ENCODE assay signal across 8 mouse cellular contexts in genomic region chr6:72598791-72599557, GRCm38 (mm10). TPM values are rescaled to one million over a fixed set of nuclear protein-coding genes. Genes with fewer than 3 reads are reported as not detected.
DNase-seq lines count a peak whose midpoint lies in the region; ATAC-seq and TF ChIP-seq lines count a peak whose summit lies in the region.

No protein-coding gene starts in this region.

- no peak for ATAC-seq in G1E (ENCODE audit: extremely low read depth, insufficient number of reproducible peaks, low FRiP score, poor library complexity, severe bottlenecking)
- peak; percentile 29; the same call in 1 of the 2 replicates for ATAC-seq in hindbrain, embryonic 12.5 days (ENCODE audit: low FRiP score)
- no peak; the same call in none of the 2 replicates for ATAC-seq in liver, embryonic 11.5 days (replicated peaks; ENCODE audit: low FRiP score)
- ATAC-seq in neural tube, embryonic 15.5 days (ENCODE audit: low FRiP score), result peak; percentile 28

- TF ChIP-seq POLR2A in embryonic fibroblast, embryonic 13.5 days (IDR thresholded peaks at IDR 0.05; ENCODE audit: low read depth, low read length), result no peak

- no peak overlapping the region for H3K27ac ChIP-seq in embryonic fibroblast, embryonic 13.5 days (ENCODE audit: insufficient read depth, low read length)
- no peak overlapping the region for H3K27ac ChIP-seq in hindbrain, embryonic 12.5 days
- peak overlapping the region; percentile 66 for H3K27ac ChIP-seq in liver, embryonic 11.5 days (ENCODE audit: low read depth, low read length)
- H3K27ac ChIP-seq in neural tube, embryonic 15.5 days (replicated peaks), result peak overlapping the region; percentile 79

- whole genome bisulfite sequencing in hindbrain, embryonic 12.5 days, result 55% methylated on average over 12 of the region's 12 CpGs
- 35% methylated on average over 12 of the region's 12 CpGs for WGBS in liver, embryonic 11.5 days
- 48% methylated on average over 12 of the region's 12 CpGs for WGBS in neural tube, embryonic 15.5 days

- peak overlapping the region; percentile 81 for H3K4me3 ChIP-seq in G1E (ENCODE audit: low read depth, low read length)
- peak overlapping the region; percentile 52 for H3K4me3 ChIP-seq in embryonic fibroblast, embryonic 13.5 days (ENCODE audit: insufficient read depth, low read length)
- H3K4me3 ChIP-seq in hindbrain, embryonic 12.5 days, result peak overlapping the region; percentile 61
- peak overlapping the region; percentile 72 for H3K4me3 ChIP-seq in liver, embryonic 11.5 days (ENCODE audit: low read depth, low read length)
- H3K4me3 ChIP-seq in neural tube, embryonic 15.5 days (replicated peaks), result peak overlapping the region; percentile 73

- no peaks in the 10 kb centered on the region for H3K9me3 ChIP-seq in G1E (replicated peaks)
- no peaks in the 10 kb centered on the region for H3K9me3 ChIP-seq in hindbrain, embryonic 12.5 days (replicated peaks)
- no peaks in the 10 kb centered on the region for H3K9me3 ChIP-seq in liver, embryonic 11.5 days (ENCODE audit: control insufficient read depth, low read length)
- no peaks in the 10 kb centered on the region for H3K9me3 ChIP-seq in neural tube, embryonic 15.5 days (replicated peaks)

- peak overlapping the region; percentile 69; the same call in 1 of the 2 replicates for H3K9ac ChIP-seq in hindbrain, embryonic 12.5 days
- H3K9ac ChIP-seq in liver, embryonic 11.5 days (ENCODE audit: low read depth, low read length), result peak overlapping the region; percentile 81
- H3K9ac ChIP-seq in neural tube, embryonic 15.5 days (replicated peaks), result peak overlapping the region; percentile 74

- peak overlapping the region; percentile 66 for H3K4me2 ChIP-seq in hindbrain, embryonic 12.5 days (replicated peaks)
- H3K4me2 ChIP-seq in liver, embryonic 11.5 days, result peak overlapping the region; percentile 87
- H3K4me2 ChIP-seq in neural tube, embryonic 15.5 days, result peak overlapping the region; percentile 85

- peaks cover 61% of the 10 kb centered on the region for H3K36me3 ChIP-seq in G1E (replicated peaks)
- H3K36me3 ChIP-seq in hindbrain, embryonic 12.5 days, result 0 out of 2 replicates have a peak, but pooled peaks cover 5% of the 10 kb centered on the region
- no peaks in the 10 kb centered on the region for H3K36me3 ChIP-seq in liver, embryonic 11.5 days (ENCODE audit: control insufficient read depth, insufficient read depth, low read length)
- H3K36me3 ChIP-seq in neural tube, embryonic 15.5 days, result no peaks in the 10 kb centered on the region

- H3K27me3 ChIP-seq in G1E (ENCODE audit: insufficient read depth, low read length), result no peaks in the 10 kb centered on the region
- no peaks in the 10 kb centered on the region for H3K27me3 ChIP-seq in hindbrain, embryonic 12.5 days
- no peaks in the 10 kb centered on the region for H3K27me3 ChIP-seq in liver, embryonic 11.5 days (replicated peaks; ENCODE audit: control insufficient read depth, insufficient read depth, low read length)
- no peaks in the 10 kb centered on the region for H3K27me3 ChIP-seq in neural tube, embryonic 15.5 days (replicated peaks)

- peaks cover 45% of the 10 kb centered on the region for H3K4me1 ChIP-seq in G1E (ENCODE audit: insufficient read depth, low read depth, low read length)
- H3K4me1 ChIP-seq in embryonic fibroblast, embryonic 13.5 days (ENCODE audit: control insufficient read depth, insufficient read depth, low read length), result peaks cover 2% of the 10 kb centered on the region; the same call in 1 of the 2 replicates
- peaks cover 17% of the 10 kb centered on the region for H3K4me1 ChIP-seq in hindbrain, embryonic 12.5 days
- H3K4me1 ChIP-seq in liver, embryonic 11.5 days (replicated peaks; ENCODE audit: control insufficient read depth, insufficient read depth, low read length), result peaks cover 10% of the 10 kb centered on the region; the same call in 1 of the 2 replicates
- H3K4me1 ChIP-seq in neural tube, embryonic 15.5 days, result peaks cover 24% of the 10 kb centered on the region

- TF ChIP-seq CTCF in G1E (IDR thresholded peaks at IDR 0.05; ENCODE audit: low read depth, low read length), result no peak
- TF ChIP-seq CTCF in embryonic fibroblast, embryonic 13.5 days (IDR thresholded peaks at IDR 0.05; ENCODE audit: borderline replicate concordance, insufficient read depth, low read length), result no peak

- peak; percentile 57 for DNase-seq in heart, adult 8-10 months (ENCODE audit: low spot score)
- no peak for DNase-seq in heart, adult 11 months
- no peak for DNase-seq in G1E (ENCODE audit: low spot score)
- DNase-seq in liver, embryonic 11.5 days (ENCODE audit: low spot score), result no peak
- DNase-seq in frontal cortex, postnatal 25 days (ENCODE audit: low spot score in 2 of 2), result no peak

RNA-seq across cellular contexts. Expression of gene Retsat, which starts 0.7 kb away (rescaled TPM):
- total RNA-seq in heart, adult 8-10 months (2022), result 100 to 1,000 TPM; 170 to 247 (median 189) TPM
- total RNA-seq in G1E (2014; fragmentation: Nextera tagmentation) (13.1 and 13.6 TPM in 2 replicates), G1E (2017) (12.6 and 14.8 TPM in 2 replicates)
- 6.1 and 25.6 TPM in 2 replicates for polyA plus RNA-seq in G1E (2012)
- 11.0 and 12.3 TPM in 2 replicates for polyA plus RNA-seq in embryonic fibroblast, embryonic 13.5 days (2011; ENCODE audit: insufficient read length, low read depth, missing spikeins)
- polyA plus RNA-seq in hindbrain, embryonic 12.5 days (2016; fragmentation: Nextera tagmentation; extraction: Ambion mirVana), result 5.8 and 6.9 TPM in 2 replicates
- polyA plus RNA-seq in liver, embryonic 11.5 days (2014; fragmentation: Nextera tagmentation; extraction: Ambion mirVana), result 26.0 and 28.4 TPM in 2 replicates
- 4.9 and 8.2 TPM in 2 replicates for polyA plus RNA-seq in neural tube, embryonic 15.5 days (2015; fragmentation: Nextera tagmentation; extraction: Ambion mirVana)

RNA-seq across cellular contexts. Expression of gene Elmod3, which starts 0.8 kb away (rescaled TPM):
- total RNA-seq in heart, adult 8-10 months (2022), result 10 to 100 TPM; 12.1 to 16.4 (median 14.5) TPM
- 20.4 and 25.5 TPM in 2 replicates for total RNA-seq in G1E (2014; fragmentation: Nextera tagmentation)
- total RNA-seq in G1E (2017), result 8.6 and 9.8 TPM in 2 replicates
- polyA plus RNA-seq in G1E (2012), result 16.6 and 22.1 TPM in 2 replicates
- polyA plus RNA-seq in embryonic fibroblast, embryonic 13.5 days (2011; ENCODE audit: insufficient read length, low read depth, missing spikeins), result 8.1 and 8.8 TPM in 2 replicates
- 17.6 and 18.1 TPM in 2 replicates for polyA plus RNA-seq in hindbrain, embryonic 12.5 days (2016; fragmentation: Nextera tagmentation; extraction: Ambion mirVana)
- 12.3 and 13.4 TPM in 2 replicates for polyA plus RNA-seq in liver, embryonic 11.5 days (2014; fragmentation: Nextera tagmentation; extraction: Ambion mirVana)
- 14.3 and 16.6 TPM in 2 replicates for polyA plus RNA-seq in neural tube, embryonic 15.5 days (2015; fragmentation: Nextera tagmentation; extraction: Ambion mirVana)

RNA-seq across cellular contexts. Expression of gene Tgoln1, which starts 17.8 kb away (rescaled TPM):
- total RNA-seq in heart, adult 8-10 months (2022), result 10 to 100 TPM; 63.6 to 67.4 (median 65.5) TPM
- 49.7 and 50.1 TPM in 2 replicates for total RNA-seq in G1E (2014; fragmentation: Nextera tagmentation)
- total RNA-seq in G1E (2017), result 60.3 and 72.6 TPM in 2 replicates
- polyA plus RNA-seq in G1E (2012), result 2.0 and 4.4 TPM in 2 replicates
- polyA plus RNA-seq in embryonic fibroblast, embryonic 13.5 days (2011; ENCODE audit: insufficient read length, low read depth, missing spikeins), result 50.0 and 52.7 TPM in 2 replicates
- polyA plus RNA-seq in hindbrain, embryonic 12.5 days (2016; fragmentation: Nextera tagmentation; extraction: Ambion mirVana), result 38.8 and 39.2 TPM in 2 replicates
- polyA plus RNA-seq in liver, embryonic 11.5 days (2014; fragmentation: Nextera tagmentation; extraction: Ambion mirVana), result 28.4 and 30.3 TPM in 2 replicates
- polyA plus RNA-seq in neural tube, embryonic 15.5 days (2015; fragmentation: Nextera tagmentation; extraction: Ambion mirVana), result 36.3 and 38.0 TPM in 2 replicates

RNA-seq across cellular contexts. Expression of gene Capg, which starts 54.8 kb away (rescaled TPM):
- total RNA-seq in heart, adult 8-10 months (2022), result 10 to 100 TPM in 1 of 4 experiments, 1 to 10 TPM in 3; 7.5 to 11.8 (median 9.2) TPM
- total RNA-seq in G1E (2014; fragmentation: Nextera tagmentation), result 37.8 and 38.0 TPM in 2 replicates
- 113 and 150 TPM in 2 replicates for total RNA-seq in G1E (2017)
- 88.6 and 102 TPM in 2 replicates for polyA plus RNA-seq in G1E (2012)
- 95.7 and 182 TPM in 2 replicates for polyA plus RNA-seq in embryonic fibroblast, embryonic 13.5 days (2011; ENCODE audit: insufficient read length, low read depth, missing spikeins)
- 10.6 and 15.0 TPM in 2 replicates for polyA plus RNA-seq in hindbrain, embryonic 12.5 days (2016; fragmentation: Nextera tagmentation; extraction: Ambion mirVana)
- 30.2 and 31.9 TPM in 2 replicates for polyA plus RNA-seq in liver, embryonic 11.5 days (2014; fragmentation: Nextera tagmentation; extraction: Ambion mirVana)
- polyA plus RNA-seq in neural tube, embryonic 15.5 days (2015; fragmentation: Nextera tagmentation; extraction: Ambion mirVana), result 8.4 and 23.4 TPM in 2 replicates

Comparison
In these comparisons a context has a peak if more than half of its experiments do, and no peak if none do; other contexts are left out.
1. ATAC-seq: peak in hindbrain, embryonic 12.5 days (single experiment) and neural tube, embryonic 15.5 days (single experiment); none in G1E (single experiment) and liver, embryonic 11.5 days (single experiment).
2. H3K27ac ChIP-seq: peak in liver, embryonic 11.5 days (single experiment) and neural tube, embryonic 15.5 days (single experiment); none in embryonic fibroblast, embryonic 13.5 days (single experiment) and hindbrain, embryonic 12.5 days (single experiment).
3. Peak in every context shown above with its lines, with median percentiles within 50 percentile points of each other: H3K4me3 ChIP-seq, H3K4me2 ChIP-seq and H3K9ac ChIP-seq.